Mouse (Mus musculus): ENCODE data around the gene Adarb1. TPM values are rescaled to one million over a fixed set of nuclear protein-coding genes. Genes with fewer than 3 reads are reported as not detected.

The Adarb1 gene
- 6.5 and 6.7 TPM in 2 replicates for polyA plus RNA-seq (2015; fragmentation: Nextera tagmentation; extraction: Ambion mirVana)

GRCm38 (mm10) chr10:77418138-77418537, at the start of gene Adarb1:
Adarb1 (minus strand) TSS chr10:77418270.

GRCm38 (mm10) chr10:77258704-77259621, 159.1 kb downstream of the Adarb1 start, which contains the start of gene Pofut2:
Pofut2 (plus strand) TSS chr10:77259218.

Other genes with a start within 250 kb of the Adarb1 start
- gene Pofut2, start 159.1 kb downstream of the Adarb1 start, polyA plus RNA-seq (2015; fragmentation: Nextera tagmentation; extraction: Ambion mirVana) = 90.6 and 98.8 TPM in 2 replicates
- 27.7 and 28.7 TPM in 2 replicates for gene Fam207a, start 97.5 kb upstream of the Adarb1 start, polyA plus RNA-seq (2015; fragmentation: Nextera tagmentation; extraction: Ambion mirVana)
- gene Itgb2, start 112.0 kb upstream of the Adarb1 start, polyA plus RNA-seq (2015; fragmentation: Nextera tagmentation; extraction: Ambion mirVana) = 5.6 and 37.0 TPM in 2 replicates
- 150 and 154 TPM in 2 replicates for gene Pttg1ip, start 163.4 kb upstream of the Adarb1 start, polyA plus RNA-seq (2015; fragmentation: Nextera tagmentation; extraction: Ambion mirVana)
- gene Sumo3, start 187.8 kb upstream of the Adarb1 start, polyA plus RNA-seq (2015; fragmentation: Nextera tagmentation; extraction: Ambion mirVana) = 184 and 190 TPM in 2 replicates
- 5.7 and 21.3 TPM in 2 replicates for gene Gm49325, start 187.9 kb upstream of the Adarb1 start, polyA plus RNA-seq (2015; fragmentation: Nextera tagmentation; extraction: Ambion mirVana)
- 59.0 and 62.6 TPM in 2 replicates for gene Ube2g2, start 204.0 kb upstream of the Adarb1 start, polyA plus RNA-seq (2015; fragmentation: Nextera tagmentation; extraction: Ambion mirVana)